Mouse (Mus musculus) heart, adult 2 months (tissue): ENCODE data around the gene Zan.

Source experiments
- CTCF ChIP-seq: fragments of 200-600 bp; IDR thresholded peaks from 2 replicates; pipeline ENCODE4 v1.8.1; 2022; ENCODE audit warnings: antibody characterized with exemption, mild to moderate bottlenecking, moderate library complexity
- POLR2A ChIP-seq: fragments of 200-500 bp; IDR thresholded peaks from 2 replicates; pipeline ENCODE4 v1.6.1; 2011; ENCODE audit warnings: mild to moderate bottlenecking, low read depth, low read length, control low read depth; ENCODE audit not compliant: insufficient read depth

DNA sequence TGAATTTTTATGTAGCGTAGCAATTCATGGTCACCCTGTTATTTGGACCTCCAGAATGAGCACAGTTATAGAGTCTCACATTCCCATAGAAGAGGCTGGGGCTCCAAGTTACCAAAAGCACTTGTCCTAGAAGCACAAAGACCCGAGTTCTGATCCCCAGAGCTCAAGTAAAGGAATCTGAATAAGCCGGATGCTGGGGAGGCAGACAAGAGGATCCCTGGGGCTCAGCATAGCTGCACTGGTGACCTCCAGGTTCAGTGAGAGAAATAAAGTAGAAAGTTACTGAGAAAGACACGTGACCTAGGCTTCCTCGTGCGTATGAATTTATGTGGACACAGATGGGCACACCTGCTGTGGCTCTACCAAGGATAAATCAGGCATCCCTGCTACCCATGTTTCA, 141.8 kb downstream of the Zan start:
- TF ChIP-seq POLR2A (no peak), CTCF (no peak)
